In the genomic region with DNA sequence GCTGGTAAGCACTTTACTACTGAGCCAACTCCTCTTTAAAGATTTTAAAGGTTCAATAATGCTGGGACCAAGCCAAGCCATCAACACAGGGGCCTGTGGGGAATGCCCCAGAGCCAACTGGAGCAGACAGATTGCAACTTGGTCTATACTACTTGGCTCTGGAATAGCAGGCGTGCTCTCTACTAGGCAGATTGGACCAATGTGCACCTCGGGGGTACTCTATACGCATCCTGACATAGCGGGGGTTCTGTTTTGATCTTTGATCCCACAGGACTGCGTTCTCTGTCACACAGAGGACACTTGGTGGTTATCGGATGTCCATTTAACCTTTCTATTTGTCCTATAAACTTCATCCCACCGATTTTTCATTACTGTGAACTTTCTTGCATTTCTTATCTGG, we compare ENCODE assay signal across 9 mouse cellular contexts. TPM values are rescaled to one million over a fixed set of nuclear protein-coding genes. Genes with fewer than 3 reads are reported as not detected.
A peak's percentile ranks its signal among the peaks of the same experiment; 100 is the strongest.
DNase-seq lines count a peak whose midpoint lies in the region; ATAC-seq and TF ChIP-seq lines count a peak whose summit lies in the region.
"Had no signal": no experiment of that assay in that cellular context is flagged by ENCODE, and none has a peak within 500 bp of the region (broad histone marks: within the 10 kb centered on the region; RNA-seq: fewer than 3 reads in every experiment).

No protein-coding gene starts in this region.

- H3K36me3 ChIP-seq in hindbrain, embryonic 11.5 days (ENCODE audit: control insufficient read depth, insufficient read depth, low read length) = no peaks in the 10 kb centered on the region
- no peaks in the 10 kb centered on the region for H3K36me3 ChIP-seq in liver, postnatal 0 days (replicated peaks; ENCODE audit: insufficient read depth, low read length)

- peak overlapping the region; percentile 91 for H3K27ac ChIP-seq in gastrocnemius, adult 2 months
- H3K27ac ChIP-seq in hindbrain, embryonic 11.5 days (ENCODE audit: low read depth, low read length) = no peak overlapping the region
- no peak overlapping the region for H3K27ac ChIP-seq in liver, postnatal 0 days (ENCODE audit: low read depth)
- H3K27ac ChIP-seq: left cerebral cortex, adult 2 months had no signal

- no peak for TF ChIP-seq CTCF in gastrocnemius, adult 2 months (IDR thresholded peaks at IDR 0.05)
- TF ChIP-seq CTCF in liver, postnatal 0 days (IDR thresholded peaks at IDR 0.05; ENCODE audit: low read depth) = no peak

- no peak for TF ChIP-seq EP300 in liver, postnatal 0 days (IDR thresholded peaks at IDR 0.05; ENCODE audit: low read depth)

- H3K4me2 ChIP-seq in hindbrain, embryonic 11.5 days (replicated peaks; ENCODE audit: low read depth, low read length) = no peak overlapping the region; the same call in 1 of the 2 replicates
- peak overlapping the region; percentile 91 for H3K4me2 ChIP-seq in liver, postnatal 0 days (ENCODE audit: low read depth, low read length)

- 24% methylated on average over 7 of the region's 7 CpGs for WGBS in hindbrain, embryonic 11.5 days
- WGBS in liver, postnatal 0 days (ENCODE audit: insufficient replicate concordance) = 36% methylated on average over 7 of the region's 7 CpGs

- peak; percentile 30; the same call in 1 of the 2 replicates for ATAC-seq in hindbrain, embryonic 11.5 days (ENCODE audit: low FRiP score)
- peak; percentile 38; the same call in 1 of the 2 replicates for ATAC-seq in liver, postnatal 0 days

- no peak overlapping the region for H3K9ac ChIP-seq in hindbrain, embryonic 11.5 days (ENCODE audit: low read depth, low read length)
- H3K9ac ChIP-seq in liver, postnatal 0 days (replicated peaks) = no peak overlapping the region

- peak overlapping the region; percentile 87 for H3K4me3 ChIP-seq in gastrocnemius, adult 2 months
- peak overlapping the region; percentile 65 for H3K4me3 ChIP-seq in hindbrain, embryonic 11.5 days (ENCODE audit: low read depth, low read length)
- H3K4me3 ChIP-seq in liver, postnatal 0 days (ENCODE audit: low read depth, low read length) = peak overlapping the region; percentile 51; the same call in 1 of the 2 replicates

- no peaks in the 10 kb centered on the region for H3K4me1 ChIP-seq in hindbrain, embryonic 11.5 days (replicated peaks; ENCODE audit: control insufficient read depth, insufficient read depth, low read length)
- H3K4me1 ChIP-seq in liver, postnatal 0 days (ENCODE audit: insufficient read depth) = no peaks in the 10 kb centered on the region

- no peak for DNase-seq in gastrocnemius, adult 2 months
- DNase-seq in gastrocnemius, postnatal 36 days = no peak
- DNase-seq in ES-CJ7 (ENCODE audit: low read depth, low spot score) = peak; percentile 12
- DNase-seq in hindbrain, embryonic 11.5 days (ENCODE audit: low spot score) = peak; percentile 36
- DNase-seq in liver, postnatal 0 days = no peak
- DNase-seq in spleen, postnatal 14 days (ENCODE audit: low spot score in 2 of 2) = no peak
- no peak for DNase-seq in cerebellum, adult 9-11 months
- DNase-seq in kidney, postnatal 14 days = no peak

- H3K27me3 ChIP-seq in hindbrain, embryonic 11.5 days (ENCODE audit: control insufficient read depth, insufficient read depth, low read length) = peaks cover 11% of the 10 kb centered on the region
- H3K27me3 ChIP-seq in liver, postnatal 0 days (ENCODE audit: insufficient read depth, low read length) = peaks cover 23% of the 10 kb centered on the region

- H3K9me3 ChIP-seq in hindbrain, embryonic 11.5 days (ENCODE audit: control insufficient read depth, low read length) = no peaks in the 10 kb centered on the region
- H3K9me3 ChIP-seq in liver, postnatal 0 days (ENCODE audit: low read length) = no peaks in the 10 kb centered on the region

- intact Hi-C loops in gastrocnemius, adult 2 months (cut with DNase I) = loop anchor here (5.0 kb wide), 2 partner anchors 48 to 118 kb away; no protein-coding TSS in a partner anchor
- intact Hi-C loops in gastrocnemius, postnatal 36 days (cut with DNase I) = loop anchor here (5.0 to 10.0 kb wide), 2 partner anchors 48 to 110 kb away; no protein-coding TSS in a partner anchor

RNA-seq across cellular contexts. Expression of a gene that starts 0.6 kb away (rescaled TPM):
- total RNA-seq in gastrocnemius, adult 2 months (2021) = 10 to 100 TPM; 36.3 to 41.6 TPM
- total RNA-seq in gastrocnemius, postnatal 36 days (2021) = 10 to 100 TPM; 36.2 to 37.9 TPM
- polyA plus RNA-seq in hindbrain, embryonic 11.5 days (2014; fragmentation: Nextera tagmentation; extraction: Ambion mirVana) = 1.9 and 2.4 TPM in 2 replicates
- 0.05 and 0.11 TPM in 2 replicates for polyA plus RNA-seq in liver, postnatal 0 days (2015; fragmentation: Nextera tagmentation; extraction: Ambion mirVana)

Comparison
In these comparisons a context has a peak if more than half of its experiments do, and no peak if none do; other contexts are left out.
1. DNase-seq: peak in ES-CJ7 (single experiment) and hindbrain, embryonic 11.5 days (single experiment); none in gastrocnemius, adult 2 months (single experiment), gastrocnemius, postnatal 36 days (0 of 2), liver, postnatal 0 days (single experiment), spleen, postnatal 14 days (0 of 2), cerebellum, adult 9-11 months (single experiment) and kidney, postnatal 14 days (single experiment).
2. Peak in every context shown above with its lines, with median percentiles within 50 percentile points of each other: H3K4me3 ChIP-seq.